Mouse (Mus musculus): ENCODE data around the gene Nedd9. TPM values are rescaled to one million over a fixed set of nuclear protein-coding genes. Genes with fewer than 3 reads are reported as not detected.

Gene Nedd9
- total RNA-seq, 2 experiments from 2014 or later, result 9.7 to 11.0 TPM

GRCm38 (mm10) chr13:41494681-41495080 is 7.5 kb upstream of the Nedd9 start:
- DNase-seq (ENCODE audit: low spot score in 2 of 2), result no peak

- DNase-seq (ENCODE audit: low spot score in 2 of 2), result no peak
These were observed 5.0 kb upstream of the Nedd9 start for GRCm38 (mm10) chr13:41491981-41492702.

GRCm38 (mm10) chr13:41491522-41491921 is 4.4 kb upstream of the Nedd9 start:
- DNase-seq (ENCODE audit: low spot score in 2 of 2), result no peak

- DNase-seq (ENCODE audit: low spot score in 2 of 2), result no peak
These were observed 3.1 kb upstream of the Nedd9 start for GRCm38 (mm10) chr13:41490282-41490681.

- DNase-seq (ENCODE audit: low spot score in 2 of 2), result no peak
These were observed 2.6 kb upstream of the Nedd9 start for GRCm38 (mm10) chr13:41489705-41490275.

- no peak for DNase-seq (ENCODE audit: low spot score in 2 of 2)
These were observed 214 bp upstream of the Nedd9 start for GRCm38 (mm10) chr13:41487409-41487743.

GRCm38 (mm10) chr13:41483966-41484365 is 3.2 kb downstream of the Nedd9 start:
- no peak for DNase-seq (ENCODE audit: low spot score in 2 of 2)

GRCm38 (mm10) chr13:41482408-41483011 is 4.7 kb downstream of the Nedd9 start:
- DNase-seq (ENCODE audit: low spot score in 2 of 2), result no peak

GRCm38 (mm10) chr13:41479737-41480435 is 7.3 kb downstream of the Nedd9 start:
- DNase-seq (ENCODE audit: low spot score in 2 of 2), result no peak

- no peak for DNase-seq (ENCODE audit: low spot score in 2 of 2)
These were observed 10.9 kb downstream of the Nedd9 start for GRCm38 (mm10) chr13:41476216-41476615.

- DNase-seq (ENCODE audit: low spot score in 2 of 2), result no peak
These were observed 12.8 kb downstream of the Nedd9 start for GRCm38 (mm10) chr13:41474365-41474764.

GRCm38 (mm10) chr13:41473504-41473903 is 13.7 kb downstream of the Nedd9 start:
- no peak for DNase-seq (ENCODE audit: low spot score in 2 of 2)

GRCm38 (mm10) chr13:41472878-41473424 is 14.2 kb downstream of the Nedd9 start:
- DNase-seq (ENCODE audit: low spot score in 2 of 2), result no peak

GRCm38 (mm10) chr13:41468277-41468676 is 18.9 kb downstream of the Nedd9 start:
- DNase-seq (ENCODE audit: low spot score in 2 of 2), result no peak

- no peak for DNase-seq (ENCODE audit: low spot score in 2 of 2)
These were observed 20.1 kb downstream of the Nedd9 start for GRCm38 (mm10) chr13:41467036-41467435.

GRCm38 (mm10) chr13:41466616-41467015 is 20.5 kb downstream of the Nedd9 start:
- no peak for DNase-seq (ENCODE audit: low spot score in 2 of 2)

- no peak for DNase-seq (ENCODE audit: low spot score in 2 of 2)
These were observed 21.0 kb downstream of the Nedd9 start for GRCm38 (mm10) chr13:41466191-41466590.

GRCm38 (mm10) chr13:41461418-41461817 is 25.7 kb downstream of the Nedd9 start:
- DNase-seq (ENCODE audit: low spot score in 2 of 2), result no peak

GRCm38 (mm10) chr13:41459683-41460286 is 27.4 kb downstream of the Nedd9 start:
- no peak for DNase-seq (ENCODE audit: low spot score in 2 of 2)

GRCm38 (mm10) chr13:41458709-41459108 is 28.5 kb downstream of the Nedd9 start:
- DNase-seq (ENCODE audit: low spot score in 2 of 2), result no peak

- DNase-seq (ENCODE audit: low spot score in 2 of 2), result no peak
These were observed 29.3 kb downstream of the Nedd9 start for GRCm38 (mm10) chr13:41457798-41458390.
